25 mouse cellular contexts compared by ENCODE assay signal in genomic region chr10:93969306-93969705, GRCm38 (mm10).
DNase-seq lines count a peak whose midpoint lies in the region; ATAC-seq lines count a peak whose summit lies in the region.
"Had no signal": no experiment of that assay in that cellular context is flagged by ENCODE, and none has a peak within 500 bp of the region (broad histone marks: within the 10 kb centered on the region; RNA-seq: fewer than 3 reads in every experiment).

No protein-coding gene starts in this region.

- no peak for ATAC-seq in embryonic facial prominence, embryonic 14.5 days (ENCODE audit: low read depth)
- ATAC-seq: forebrain, embryonic 13.5 days; liver, embryonic 12.5 days had no signal

- H3K27ac ChIP-seq in embryonic facial prominence, embryonic 14.5 days (replicated peaks; ENCODE audit: low read depth, low read length), result no peak overlapping the region
- no peak overlapping the region for H3K27ac ChIP-seq in embryonic facial prominence, embryonic 10.5 days (replicated peaks)
- H3K27ac ChIP-seq: embryonic facial prominence, embryonic 13.5 days; forebrain, embryonic 13.5 days; heart, embryonic 10.5 days; hindbrain, embryonic 14.5 days; layer of hippocampus, adult 2 months; limb, embryonic 12.5 days; liver, embryonic 12.5 days; stomach, embryonic 15.5 days had no signal

- peaks cover 54% of the 10 kb centered on the region for H3K36me3 ChIP-seq in embryonic facial prominence, embryonic 14.5 days (ENCODE audit: control insufficient read depth, insufficient read depth, low read length)
- H3K36me3 ChIP-seq in embryonic facial prominence, embryonic 10.5 days (replicated peaks), result peaks cover 60% of the 10 kb centered on the region

- DNase-seq in embryonic facial prominence, embryonic 14.5 days (ENCODE audit: low spot score), result peak; percentile 10
- no peak for DNase-seq in embryonic facial prominence, embryonic 10.5 days (ENCODE audit: low spot score)
- DNase-seq in kidney, adult 9 months, result peak; percentile 2
- no peak for DNase-seq in kidney, postnatal 36 days
- DNase-seq in ZHBTc4 (ENCODE audit: low read depth, low spot score), result peak; percentile 16
- DNase-seq in retina, embryonic 14.5 days (ENCODE audit: low spot score), result peak; percentile 61
- DNase-seq in ovary, postnatal 10 days (ENCODE audit: low spot score), result no peak
- DNase-seq: adrenal gland, postnatal 36 days; cerebellum, adult 9-10 months; gastrocnemius, postnatal 36 days; heart, postnatal 10 days; lung, adult 18-20 months; lung, postnatal 10 days; midbrain, embryonic 14.5 days; right cerebral cortex, postnatal 4 days; thymus, adult 18-20 months; thymus, postnatal 36 days had no signal

- 59% methylated on average over 10 of the region's 10 CpGs for WGBS in embryonic facial prominence, embryonic 14.5 days
- WGBS in embryonic facial prominence, embryonic 10.5 days, result 44% methylated on average over 10 of the region's 10 CpGs

- H3K4me3 ChIP-seq in embryonic facial prominence, embryonic 14.5 days (ENCODE audit: low read depth, low read length), result no peak overlapping the region
- H3K4me3 ChIP-seq in embryonic facial prominence, embryonic 10.5 days, result no peak overlapping the region
- H3K4me3 ChIP-seq: embryonic facial prominence, embryonic 13.5 days; forebrain, embryonic 13.5 days; heart, embryonic 10.5 days; layer of hippocampus, adult 2 months; limb, embryonic 12.5 days; liver, embryonic 12.5 days; stomach, embryonic 15.5 days had no signal

- no peaks in the 10 kb centered on the region for H3K9me3 ChIP-seq in embryonic facial prominence, embryonic 14.5 days (ENCODE audit: control insufficient read depth, low read length)
- no peaks in the 10 kb centered on the region for H3K9me3 ChIP-seq in embryonic facial prominence, embryonic 10.5 days
- H3K9me3 ChIP-seq: embryonic facial prominence, embryonic 13.5 days; forebrain, embryonic 13.5 days; heart, embryonic 10.5 days; limb, embryonic 12.5 days; liver, embryonic 12.5 days; stomach, embryonic 15.5 days had no signal

- H3K4me2 ChIP-seq in embryonic facial prominence, embryonic 14.5 days (ENCODE audit: low read depth, low read length), result no peak overlapping the region
- H3K4me2 ChIP-seq: embryonic facial prominence, embryonic 13.5 days; forebrain, embryonic 13.5 days; hindbrain, embryonic 14.5 days; limb, embryonic 12.5 days; liver, embryonic 12.5 days; stomach, embryonic 15.5 days had no signal

- H3K4me1 ChIP-seq in embryonic facial prominence, embryonic 14.5 days (ENCODE audit: control insufficient read depth, insufficient read depth, low read length), result no peaks in the 10 kb centered on the region
- peaks cover 4% of the 10 kb centered on the region; the same call in 1 of the 2 replicates for H3K4me1 ChIP-seq in embryonic facial prominence, embryonic 10.5 days
- H3K4me1 ChIP-seq: embryonic facial prominence, embryonic 13.5 days; forebrain, embryonic 13.5 days; heart, embryonic 10.5 days; limb, embryonic 12.5 days; liver, embryonic 12.5 days; stomach, embryonic 15.5 days had no signal

- H3K27me3 ChIP-seq in embryonic facial prominence, embryonic 14.5 days (replicated peaks; ENCODE audit: control insufficient read depth, insufficient read depth, low read length), result no peaks in the 10 kb centered on the region
- no peaks in the 10 kb centered on the region for H3K27me3 ChIP-seq in embryonic facial prominence, embryonic 10.5 days (replicated peaks; ENCODE audit: low read depth, poor library complexity, severe bottlenecking)
- H3K27me3 ChIP-seq: embryonic facial prominence, embryonic 13.5 days; forebrain, embryonic 13.5 days; limb, embryonic 12.5 days; liver, embryonic 12.5 days; stomach, embryonic 15.5 days had no signal

- H3K9ac ChIP-seq in embryonic facial prominence, embryonic 14.5 days (ENCODE audit: low read depth, low read length), result no peak overlapping the region
- H3K9ac ChIP-seq: embryonic facial prominence, embryonic 13.5 days; forebrain, embryonic 13.5 days; hindbrain, embryonic 14.5 days; limb, embryonic 12.5 days; liver, embryonic 12.5 days; stomach, embryonic 15.5 days had no signal

Comparison
In these comparisons a context has a peak if more than half of its experiments do, and no peak if none do; other contexts are left out.
1. DNase-seq: peak in embryonic facial prominence, embryonic 14.5 days (single experiment), kidney, adult 9 months (single experiment), ZHBTc4 (single experiment) and retina, embryonic 14.5 days (single experiment); none in embryonic facial prominence, embryonic 10.5 days (single experiment), kidney, postnatal 36 days (0 of 2) and ovary, postnatal 10 days (single experiment).